Mouse (Mus musculus) heart, embryonic 16.5 days (tissue): Measurements from ENCODE around the gene Cth. TPM values are rescaled to one million over a fixed set of nuclear protein-coding genes. Genes with fewer than 3 reads are reported as not detected.
A peak's percentile ranks its signal among the peaks of the same experiment; 100 is the strongest.

Source experiments
- ATAC-seq: fragments of 200-750 bp; cut with Nextera tagmentation; replicated peaks from 2 replicates; pipeline ENCODE4 v1.8.0; 2017; ENCODE audit warnings: moderate number of reproducible peaks; ENCODE audit not compliant: insufficient read depth, low FRiP score; ENCODE audit errors: extremely low read depth
- H3K27ac ChIP-seq: fragments of 300-500 bp; sonication (generic); 2 replicates; pipeline ENCODE4 v1.5.1; 2014; ENCODE audit warnings: mild to moderate bottlenecking, low read length, control low read depth, moderate library complexity
- H3K27me3 ChIP-seq: fragments of 300-500 bp; sonication (generic); 2 replicates; pipeline ENCODE4 v1.6.1; 2014; ENCODE audit warnings: low read length, mixed read lengths; ENCODE audit not compliant: control insufficient read depth, insufficient read depth
- H3K36me3 ChIP-seq: fragments of 300-500 bp; sonication (generic); 2 replicates; pipeline ENCODE4 v1.6.1; 2014; ENCODE audit not compliant: control insufficient read depth, insufficient read depth
- H3K4me1 ChIP-seq: fragments of 300-500 bp; sonication (generic); 2 replicates; pipeline ENCODE4 v1.6.1; 2014; ENCODE audit warnings: low read length, mixed read lengths; ENCODE audit not compliant: control insufficient read depth, insufficient read depth
- H3K4me2 ChIP-seq: fragments of 300-500 bp; sonication (generic); 2 replicates; pipeline ENCODE4 v1.6.1; 2014; ENCODE audit warnings: low read depth, mild to moderate bottlenecking, control low read depth, low read length
- H3K4me3 ChIP-seq: fragments of 300-500 bp; sonication (generic); 2 replicates; pipeline ENCODE4 v1.5.1; 2014; ENCODE audit warnings: mild to moderate bottlenecking, control low read depth, low read length
- H3K9ac ChIP-seq: fragments of 300-500 bp; sonication (generic); 2 replicates; pipeline ENCODE4 v1.6.1; 2014; ENCODE audit warnings: low read length, control low read depth
- H3K9me3 ChIP-seq: fragments of 300-500 bp; sonication (generic); replicated peaks from 2 replicates; pipeline ENCODE4 v1.6.1; 2016; ENCODE audit warnings: low read length; ENCODE audit not compliant: control insufficient read depth
- WGBS: fragments of 180-500 bp; shearing (Covaris S2); extraction: QIAGEN DNeasy Blood & Tissue Kit; methylation state at CpG from one replicate; pipeline ENCODE4 v1.1.7; 2014; 5-methylcytosine and 5-hydroxymethylcytosine counted together
- polyA plus RNA-seq: library from polyadenylated mRNA; unstranded; fragments of >200 nt; fragmentation: Nextera tagmentation; extraction: Ambion mirVana; gene quantifications from 2 replicates; pipeline ENCODE4 v1.2.1, GENCODE M21; 2015

Cth gene
- 3.3 and 4.2 TPM in 2 replicates for polyA plus RNA-seq

GRCm38 (mm10) chr3:157924692-157925328 is at the start of gene Cth:
Gene Cth (minus strand): TSS chr3:157925077.
- H3K4me1 ChIP-seq, result peaks cover 2% of the 10 kb centered on the region; the same call in 1 of the 2 replicates
- H3K36me3 ChIP-seq, result no peaks in the 10 kb centered on the region
- peak within 1 kb of the TSS; percentile 82 for H3K4me2 ChIP-seq
- H3K9ac ChIP-seq, result peak within 1 kb of the TSS; percentile 68
- H3K27me3 ChIP-seq, result no peaks in the 10 kb centered on the region
- 1% methylated on average over 30 of the region's 30 CpGs for WGBS
- peak; percentile 100 for ATAC-seq
- H3K4me3 ChIP-seq, result peak within 1 kb of the TSS; percentile 55
- no peaks in the 10 kb centered on the region for H3K9me3 ChIP-seq
- H3K27ac ChIP-seq, result no peak within 1 kb of the TSS

GRCm38 (mm10) chr3:157973236-157973635 is 48.4 kb upstream of the Cth start:
- Histone ChIP-seq H3K4me3 (no peak overlapping the region), H3K4me2 (no peak overlapping the region), H3K36me3 (peaks cover 5% of the 10 kb centered on the region), H3K27ac (no peak overlapping the region), H3K27me3 (no peaks in the 10 kb centered on the region), H3K9ac (no peak overlapping the region), H3K9me3 (no peaks in the 10 kb centered on the region), H3K4me1 (no peaks in the 10 kb centered on the region)
- WGBS, result 97% methylated on average over 2 of the region's 2 CpGs
- no peak for ATAC-seq

GRCm38 (mm10) chr3:157971151-157971550 is 46.3 kb upstream of the Cth start:
- no peak overlapping the region for H3K4me2 ChIP-seq
- WGBS, result 95% methylated on average over 2 of the region's 2 CpGs
- peaks cover 5% of the 10 kb centered on the region for H3K36me3 ChIP-seq
- H3K9me3 ChIP-seq, result no peaks in the 10 kb centered on the region
- H3K27ac ChIP-seq, result no peak overlapping the region
- no peaks in the 10 kb centered on the region for H3K4me1 ChIP-seq
- no peak overlapping the region for H3K9ac ChIP-seq
- no peak for ATAC-seq
- H3K4me3 ChIP-seq, result no peak overlapping the region
- no peaks in the 10 kb centered on the region for H3K27me3 ChIP-seq

GRCm38 (mm10) chr3:157957320-157957719 is 32.4 kb upstream of the Cth start:
- Histone ChIP-seq H3K9me3 (no peaks in the 10 kb centered on the region), H3K27ac (no peak overlapping the region), H3K36me3 (no peaks in the 10 kb centered on the region), H3K4me1 (no peaks in the 10 kb centered on the region), H3K9ac (no peak overlapping the region), H3K27me3 (no peaks in the 10 kb centered on the region), H3K4me2 (no peak overlapping the region), H3K4me3 (no peak overlapping the region)
- no peak for ATAC-seq

- no peak overlapping the region for H3K4me3 ChIP-seq
- no peak overlapping the region for H3K9ac ChIP-seq
- ATAC-seq, result no peak
- H3K27ac ChIP-seq, result no peak overlapping the region
- no peaks in the 10 kb centered on the region for H3K9me3 ChIP-seq
- 94% methylated on average over 3 of the region's 3 CpGs for WGBS
- no peaks in the 10 kb centered on the region for H3K4me1 ChIP-seq
- no peaks in the 10 kb centered on the region for H3K36me3 ChIP-seq
- no peak overlapping the region for H3K4me2 ChIP-seq
- H3K27me3 ChIP-seq, result no peaks in the 10 kb centered on the region
Measured at GRCm38 (mm10) chr3:157956201-157956600, 31.3 kb upstream of the Cth start.

- no peak overlapping the region for H3K27ac ChIP-seq
- H3K4me1 ChIP-seq, result no peaks in the 10 kb centered on the region
- 84% methylated on average over 2 of the region's 2 CpGs for WGBS
- H3K9me3 ChIP-seq, result no peaks in the 10 kb centered on the region
- H3K36me3 ChIP-seq, result no peaks in the 10 kb centered on the region
- H3K4me2 ChIP-seq, result no peak overlapping the region
- H3K9ac ChIP-seq, result no peak overlapping the region
- no peak for ATAC-seq
- no peak overlapping the region for H3K4me3 ChIP-seq
- H3K27me3 ChIP-seq, result no peaks in the 10 kb centered on the region
Measured at GRCm38 (mm10) chr3:157955466-157955865, 30.6 kb upstream of the Cth start.

DNA sequence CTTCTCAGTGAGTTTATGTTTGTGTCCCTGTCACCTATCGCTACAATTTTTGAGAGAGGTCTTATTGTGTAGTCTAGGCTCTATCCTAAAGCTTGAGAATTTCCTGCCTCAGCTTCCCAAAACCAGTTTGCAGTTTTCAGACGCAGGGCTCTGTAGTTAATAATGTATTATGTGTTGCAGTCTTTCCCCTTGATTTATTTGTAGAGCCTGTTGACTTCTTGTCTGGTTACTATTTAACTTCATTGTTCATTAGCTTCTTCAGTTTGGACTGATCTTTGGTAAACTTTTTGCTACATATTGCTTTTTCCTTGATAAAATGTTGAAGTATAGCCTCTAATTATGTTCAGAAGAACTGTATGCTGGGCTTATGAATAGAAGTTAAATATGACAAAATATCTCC is 27.8 kb upstream of the Cth start:
- 85% methylated on average over 2 of the region's 2 CpGs for WGBS
- no peaks in the 10 kb centered on the region; the same call in 1 of the 2 replicates for H3K36me3 ChIP-seq
- H3K4me1 ChIP-seq, result peaks cover 3% of the 10 kb centered on the region
- no peak overlapping the region for H3K27ac ChIP-seq
- no peaks in the 10 kb centered on the region for H3K27me3 ChIP-seq
- H3K4me3 ChIP-seq, result no peak overlapping the region
- ATAC-seq, result no peak
- no peak overlapping the region for H3K9ac ChIP-seq
- no peak overlapping the region for H3K4me2 ChIP-seq
- no peaks in the 10 kb centered on the region for H3K9me3 ChIP-seq

DNA sequence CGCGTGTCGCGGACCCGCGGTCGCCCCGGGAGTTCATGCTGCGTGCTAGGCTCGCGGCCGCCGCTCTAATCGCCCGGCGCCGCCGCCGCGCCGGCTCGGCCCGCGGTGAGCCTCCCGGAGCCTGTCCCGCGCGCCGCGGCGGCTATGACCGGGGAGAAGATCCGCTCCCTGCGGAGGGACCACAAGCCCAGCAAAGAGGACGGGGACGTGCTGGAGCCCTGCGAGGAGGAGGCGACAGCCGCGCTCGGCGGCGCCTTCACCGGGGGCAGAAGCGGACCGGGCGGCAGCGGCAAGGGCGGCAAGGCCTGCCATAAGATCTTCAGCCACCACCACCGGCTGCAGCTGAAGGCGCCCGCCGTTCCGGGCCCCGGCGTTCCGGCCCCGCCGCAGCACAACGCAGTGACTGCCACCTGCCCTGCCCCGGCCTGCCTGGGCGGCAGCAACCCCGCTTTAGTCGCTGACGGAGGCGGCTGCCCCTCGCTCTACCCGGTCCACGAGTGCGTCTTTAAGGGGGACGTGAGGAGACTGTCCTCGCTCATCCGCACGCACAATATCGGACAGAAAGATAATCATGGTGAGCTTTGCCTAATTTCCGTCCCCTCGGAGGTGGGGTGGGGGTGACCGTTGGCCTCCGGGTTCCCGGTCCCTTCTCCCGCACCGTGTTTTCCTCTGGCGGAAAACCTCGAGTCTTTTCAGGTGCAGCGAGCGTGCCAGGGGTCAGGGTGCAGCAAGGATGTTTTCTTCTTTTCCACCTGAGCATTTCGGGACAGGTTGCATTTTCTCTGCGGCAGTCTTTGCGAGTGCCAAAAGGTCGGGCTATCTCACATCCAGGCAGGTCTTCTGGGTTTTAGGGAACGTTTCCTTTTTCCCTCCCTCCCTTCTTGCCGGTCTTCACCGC is 22.8 kb upstream of the Cth start:
- Histone ChIP-seq H3K4me3 (peak overlapping the region; percentile 88), H3K4me2 (peak overlapping the region; percentile 99), H3K9ac (peak overlapping the region; percentile 81), H3K36me3 (no peaks in the 10 kb centered on the region; the same call in 1 of the 2 replicates), H3K27me3 (no peaks in the 10 kb centered on the region), H3K27ac (peak overlapping the region; percentile 97), H3K4me1 (peaks cover 6% of the 10 kb centered on the region), H3K9me3 (no peaks in the 10 kb centered on the region)
- WGBS, result under 1% methylated on average over 93 of the region's 93 CpGs
- ATAC-seq, result peak; percentile 69

GRCm38 (mm10) chr3:157946843-157947358 is 22.0 kb upstream of the Cth start, which contains the start of gene Ankrd13c:
Gene Ankrd13c (plus strand): TSS chr3:157947239.
- Histone ChIP-seq H3K4me1 (peaks cover 6% of the 10 kb centered on the region), H3K36me3 (no peaks in the 10 kb centered on the region; the same call in 1 of the 2 replicates), H3K9ac (peak within 1 kb of the TSS; percentile 81), H3K4me2 (peak within 1 kb of the TSS; percentile 99), H3K9me3 (no peaks in the 10 kb centered on the region), H3K27me3 (no peaks in the 10 kb centered on the region), H3K27ac (peak within 1 kb of the TSS; percentile 97), H3K4me3 (peak within 1 kb of the TSS; percentile 88)
- 0% methylated on average over 45 of the region's 45 CpGs for WGBS
- peak; percentile 96 for ATAC-seq
